Mouse (Mus musculus) 3134 (cell line): Measurements from ENCODE around the gene Iba57.
"Not testable (repeated sequence)": the region's sequence is repeated elsewhere in the genome, so short reads cannot be mapped to it uniquely, and the experiment has no call there.

Source experiments
- DNase-seq: peaks from one replicate; pipeline ENCODE4 v3.0.0-alpha.2; 2011; ENCODE audit warnings: low spot score; ENCODE audit not compliant: insufficient read length; ENCODE audit errors: extremely low read depth

Iba57 gene

GRCm38 (mm10) chr11:59163255-59164236 lies at the start of gene Iba57:
Iba57 (minus strand) TSS chr11:59163739.
- DNase-seq: peak; percentile 100

- DNase-seq: no peak
Measured at GRCm38 (mm10) chr11:59212892-59213494, 49.5 kb upstream of the Iba57 start.

GRCm38 (mm10) chr11:59212320-59212719 lies 48.8 kb upstream of the Iba57 start:
- not testable (repeated sequence) for DNase-seq

GRCm38 (mm10) chr11:59211561-59211960 lies 48.0 kb upstream of the Iba57 start:
- DNase-seq: not testable (repeated sequence)

GRCm38 (mm10) chr11:59210020-59210419 lies 46.5 kb upstream of the Iba57 start:
- no peak for DNase-seq

GRCm38 (mm10) chr11:59209580-59209979 lies 46.0 kb upstream of the Iba57 start:
- no peak for DNase-seq

GRCm38 (mm10) chr11:59209003-59209441 lies 45.5 kb upstream of the Iba57 start:
- DNase-seq: peak; percentile 60

GRCm38 (mm10) chr11:59208153-59208831 lies 44.8 kb upstream of the Iba57 start, which contains the start of gene 2310033P09Rik:
2310033P09Rik (plus strand) TSS chr11:59208321.
- DNase-seq: peak; percentile 95

- DNase-seq: peak; percentile 97
Measured at GRCm38 (mm10) chr11:59202081-59202995, 38.8 kb upstream of the Iba57 start, which contains the start of gene Mrpl55. Mrpl55 (plus strand) TSS chr11:59202486.

- DNase-seq: no peak
Measured at GRCm38 (mm10) chr11:59201216-59202002, 37.9 kb upstream of the Iba57 start.

- DNase-seq: no peak
Measured at GRCm38 (mm10) chr11:59196230-59196629, 32.7 kb upstream of the Iba57 start.

- DNase-seq: no peak
Measured at GRCm38 (mm10) chr11:59192059-59192386, 28.5 kb upstream of the Iba57 start, which contains the start of gene Guk1. Guk1 (minus strand) TSS chr11:59192212.

GRCm38 (mm10) chr11:59191231-59192058 lies 27.9 kb upstream of the Iba57 start:
- DNase-seq: peak; percentile 96

- no peak for DNase-seq
Measured at GRCm38 (mm10) chr11:59187706-59188105, 24.2 kb upstream of the Iba57 start.

- DNase-seq: no peak
Measured at GRCm38 (mm10) chr11:59185490-59185889, 22.0 kb upstream of the Iba57 start.

- peak; percentile 57 for DNase-seq
Measured at GRCm38 (mm10) chr11:59183821-59184220, 20.3 kb upstream of the Iba57 start.

GRCm38 (mm10) chr11:59182864-59183331 lies 19.4 kb upstream of the Iba57 start, which contains the start of gene Gjc2:
Gjc2 (minus strand) TSS chr11:59183213.
- DNase-seq: peak; percentile 65

GRCm38 (mm10) chr11:59176921-59177320 lies 13.4 kb upstream of the Iba57 start:
- DNase-seq: no peak
